Mouse (Mus musculus): ENCODE results near the gene Rab11fip3. TPM values are rescaled to one million over a fixed set of nuclear protein-coding genes. Genes with fewer than 3 reads are reported as not detected.

The Rab11fip3 gene
- polyA plus RNA-seq, 1 experiment from 2014 or later = 11.0 TPM

DNA sequence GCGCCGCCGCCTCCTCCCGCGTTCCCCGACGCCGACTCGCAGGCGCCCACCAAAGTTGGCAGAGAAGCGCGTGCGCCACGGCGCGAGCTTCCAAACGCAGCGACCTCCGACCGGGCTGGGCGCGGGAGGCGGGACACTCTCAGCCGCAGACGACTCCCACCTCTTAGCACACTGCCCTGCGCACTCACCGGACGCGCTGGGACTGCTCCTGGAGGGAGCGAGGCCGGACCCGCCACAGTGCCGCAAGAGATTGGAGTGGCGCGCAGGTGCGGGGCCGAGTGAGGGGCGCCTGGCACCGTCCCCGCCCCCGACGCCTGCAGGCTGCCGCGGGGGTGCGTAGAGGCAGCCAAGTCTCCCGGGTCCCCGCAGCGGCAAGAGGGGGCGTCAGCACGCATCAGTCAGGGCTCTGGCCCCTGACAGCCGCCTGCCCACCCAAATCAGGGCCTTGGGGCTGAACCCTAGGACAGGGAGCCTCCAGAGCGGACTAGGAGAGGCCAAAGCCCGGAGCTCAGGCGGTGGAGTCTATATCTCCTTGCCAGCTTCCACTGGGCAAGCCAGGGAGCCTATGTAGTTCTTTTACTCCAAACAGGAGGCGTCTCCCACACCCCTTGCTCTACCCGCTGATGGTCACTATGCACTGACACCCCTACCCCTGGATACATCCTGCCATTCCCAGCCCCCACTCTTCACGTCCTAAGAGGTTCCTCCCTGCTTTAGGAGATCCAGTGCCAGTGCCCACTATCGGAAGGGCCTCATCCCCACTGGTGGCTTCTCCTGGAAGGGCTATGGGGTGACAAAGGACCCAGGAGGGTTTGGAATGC, 117.3 kb downstream of the Rab11fip3 start, which contains the start of gene A930017K11Rik:
Gene A930017K11Rik, minus strand, starts transcription at position 763 of the 821 bp plus-strand sequence.
- H3K36me3 ChIP-seq = no peaks in the 10 kb centered on the region
- ATAC-seq (ENCODE audit: extremely low read depth, insufficient number of reproducible peaks, low FRiP score, low TSS enrichment) = no peak; the same call in 1 of the 2 replicates
- no peaks in the 10 kb centered on the region for H3K9me3 ChIP-seq
- WGBS = 1% methylated on average over 58 of the region's 58 CpGs
- H3K4me2 ChIP-seq = peak within 1 kb of the TSS; percentile 81
- peaks cover 49% of the 10 kb centered on the region for H3K27me3 ChIP-seq (replicated peaks)
- H3K4me3 ChIP-seq = peak within 1 kb of the TSS; percentile 54
- H3K4me1 ChIP-seq = peaks cover 19% of the 10 kb centered on the region
- no peak within 1 kb of the TSS for H3K27ac ChIP-seq (replicated peaks)
- H3K9ac ChIP-seq = peak within 1 kb of the TSS; percentile 77

DNA sequence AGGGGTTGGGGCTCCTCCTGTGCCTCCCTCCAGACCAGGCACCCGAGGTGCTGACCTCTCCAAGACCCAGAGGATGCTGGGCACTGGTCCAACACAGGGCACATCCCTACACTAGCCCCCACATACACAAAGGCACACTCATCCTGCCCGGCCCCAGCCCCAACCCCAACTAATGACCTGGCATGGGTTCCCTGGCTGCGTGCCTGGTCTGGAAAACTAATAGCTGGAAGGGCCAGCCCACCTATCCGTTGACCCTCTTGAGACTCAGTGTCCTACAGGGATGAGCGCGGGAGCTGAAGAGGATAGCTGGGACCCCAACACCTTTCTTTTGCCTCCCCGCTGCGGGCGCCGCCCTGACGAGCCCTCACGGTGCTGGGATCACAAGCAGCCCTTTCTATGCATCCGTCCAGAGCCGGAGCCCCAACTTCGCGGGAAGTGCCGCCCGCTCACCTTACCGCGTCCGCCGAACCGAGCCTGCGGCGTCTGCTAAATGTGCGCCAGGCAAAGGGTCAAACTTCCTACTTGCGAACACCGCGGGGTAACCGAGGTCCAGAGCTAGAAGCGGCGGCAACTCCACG, 118.0 kb downstream of the Rab11fip3 start:
- H3K4me1 ChIP-seq = peaks cover 19% of the 10 kb centered on the region
- H3K9ac ChIP-seq = peak overlapping the region; percentile 77
- H3K36me3 ChIP-seq = no peaks in the 10 kb centered on the region
- no peak; the same call in 1 of the 2 replicates for ATAC-seq (ENCODE audit: extremely low read depth, insufficient number of reproducible peaks, low FRiP score, low TSS enrichment)
- under 1% methylated on average over 33 of the region's 33 CpGs for WGBS
- peak overlapping the region; percentile 54 for H3K4me3 ChIP-seq
- H3K4me2 ChIP-seq = peak overlapping the region; percentile 81
- peaks cover 49% of the 10 kb centered on the region for H3K27me3 ChIP-seq (replicated peaks)
- no peaks in the 10 kb centered on the region for H3K9me3 ChIP-seq
- no peak overlapping the region for H3K27ac ChIP-seq (replicated peaks)

- Histone ChIP-seq H3K4me3 (no peak overlapping the region), H3K4me1 (peaks cover 19% of the 10 kb centered on the region), H3K27ac (replicated peaks) (no peak overlapping the region), H3K9ac (0 out of 2 replicates have a peak overlapping the region, but pooled peaks have one; percentile 77), H3K36me3 (no peaks in the 10 kb centered on the region), H3K9me3 (no peaks in the 10 kb centered on the region), H3K27me3 (replicated peaks) (peaks cover 49% of the 10 kb centered on the region), H3K4me2 (peak overlapping the region; percentile 81; the same call in 1 of the 2 replicates)
- 0% methylated on average over 2 of the region's 3 CpGs for WGBS
- no peak for ATAC-seq (ENCODE audit: extremely low read depth, insufficient number of reproducible peaks, low FRiP score, low TSS enrichment)
Observed at GRCm38 (mm10) chr17:25950706-25951105, 118.6 kb downstream of the Rab11fip3 start.

- Histone ChIP-seq H3K9ac (no peak overlapping the region), H3K4me3 (no peak overlapping the region), H3K27ac (replicated peaks) (no peak overlapping the region), H3K4me1 (peaks cover 19% of the 10 kb centered on the region), H3K9me3 (no peaks in the 10 kb centered on the region), H3K4me2 (no peak overlapping the region), H3K27me3 (replicated peaks) (peaks cover 49% of the 10 kb centered on the region), H3K36me3 (no peaks in the 10 kb centered on the region)
- 73% methylated on average over 5 of the region's 5 CpGs for WGBS
- ATAC-seq (ENCODE audit: extremely low read depth, insufficient number of reproducible peaks, low FRiP score, low TSS enrichment) = no peak
Observed at GRCm38 (mm10) chr17:25949981-25950380, 119.4 kb downstream of the Rab11fip3 start.

DNA sequence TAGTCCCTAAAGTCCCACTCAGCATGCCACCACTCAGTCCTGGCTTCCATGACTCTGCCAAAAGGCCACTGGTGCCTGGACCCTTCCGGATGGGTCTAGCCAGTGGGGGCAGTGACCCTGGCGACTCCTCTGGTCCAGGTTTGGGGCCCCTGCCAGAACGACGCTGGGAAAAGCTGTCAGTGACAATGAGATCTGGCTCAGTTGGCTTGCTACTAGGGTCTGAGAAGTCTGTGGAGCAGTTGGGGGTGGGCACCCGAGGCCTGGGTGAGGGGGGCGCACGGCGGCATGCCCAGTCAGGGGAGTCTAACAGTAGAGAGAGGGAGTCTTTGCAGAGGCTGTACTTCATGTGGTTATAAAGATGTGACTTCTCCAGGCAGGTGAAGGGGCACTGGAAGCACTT, 121.3 kb downstream of the Rab11fip3 start:
- H3K27me3 ChIP-seq (replicated peaks) = peaks cover 36% of the 10 kb centered on the region
- 78% methylated on average over 8 of the region's 8 CpGs for WGBS
- no peak for ATAC-seq (ENCODE audit: extremely low read depth, insufficient number of reproducible peaks, low FRiP score, low TSS enrichment)
- H3K4me3 ChIP-seq = no peak overlapping the region
- no peak overlapping the region for H3K4me2 ChIP-seq
- no peak overlapping the region for H3K27ac ChIP-seq (replicated peaks)
- no peaks in the 10 kb centered on the region for H3K36me3 ChIP-seq
- H3K4me1 ChIP-seq = peaks cover 19% of the 10 kb centered on the region
- H3K9me3 ChIP-seq = no peaks in the 10 kb centered on the region
- 0 out of 2 replicates have a peak overlapping the region, but pooled peaks have one; percentile 58 for H3K9ac ChIP-seq

- Histone ChIP-seq H3K27ac (replicated peaks) (no peak overlapping the region), H3K9ac (peak overlapping the region; percentile 58; the same call in 1 of the 2 replicates), H3K4me1 (peaks cover 19% of the 10 kb centered on the region), H3K9me3 (no peaks in the 10 kb centered on the region), H3K4me3 (no peak overlapping the region), H3K4me2 (no peak overlapping the region), H3K36me3 (no peaks in the 10 kb centered on the region), H3K27me3 (replicated peaks) (peaks cover 31% of the 10 kb centered on the region)
- 55% methylated on average over 4 of the region's 4 CpGs for WGBS
- no peak for ATAC-seq (ENCODE audit: extremely low read depth, insufficient number of reproducible peaks, low FRiP score, low TSS enrichment)
Observed at GRCm38 (mm10) chr17:25947576-25947975, 121.8 kb downstream of the Rab11fip3 start.

- no peak for ATAC-seq (ENCODE audit: extremely low read depth, insufficient number of reproducible peaks, low FRiP score, low TSS enrichment)
- H3K9me3 ChIP-seq = no peaks in the 10 kb centered on the region
- H3K4me2 ChIP-seq = peak overlapping the region; percentile 16; the same call in 1 of the 2 replicates
- H3K27ac ChIP-seq (replicated peaks) = no peak overlapping the region
- H3K36me3 ChIP-seq = no peaks in the 10 kb centered on the region
- peaks cover 17% of the 10 kb centered on the region for H3K4me1 ChIP-seq
- H3K4me3 ChIP-seq = no peak overlapping the region
- 0 out of 2 replicates have a peak overlapping the region, but pooled peaks have one; percentile 58 for H3K9ac ChIP-seq
- peaks cover 24% of the 10 kb centered on the region for H3K27me3 ChIP-seq (replicated peaks)
- WGBS = 73% methylated on average over 8 of the region's 8 CpGs
Observed at GRCm38 (mm10) chr17:25946891-25947290, 122.5 kb downstream of the Rab11fip3 start.

- WGBS = 67% methylated on average over 7 of the region's 7 CpGs
- H3K36me3 ChIP-seq = no peaks in the 10 kb centered on the region
- no peak overlapping the region for H3K4me3 ChIP-seq
Observed at GRCm38 (mm10) chr17:25946349-25946748, 123.0 kb downstream of the Rab11fip3 start.

GRCm38 (mm10) chr17:25945517-25946155, 123.7 kb downstream of the Rab11fip3 start:
- WGBS = 72% methylated on average over 9 of the region's 9 CpGs
- no peaks in the 10 kb centered on the region for H3K9me3 ChIP-seq
- peaks cover 12% of the 10 kb centered on the region for H3K27me3 ChIP-seq (replicated peaks)
- no peak overlapping the region for H3K27ac ChIP-seq (replicated peaks)
- ATAC-seq (ENCODE audit: extremely low read depth, insufficient number of reproducible peaks, low FRiP score, low TSS enrichment) = no peak
- H3K36me3 ChIP-seq = no peaks in the 10 kb centered on the region
- peaks cover 14% of the 10 kb centered on the region for H3K4me1 ChIP-seq
- 0 out of 2 replicates have a peak overlapping the region, but pooled peaks have one; percentile 3 for H3K4me2 ChIP-seq
- H3K9ac ChIP-seq = no peak overlapping the region
- no peak overlapping the region for H3K4me3 ChIP-seq

More at GRCm38 (mm10) chr17:25946349-25946748, 123.0 kb downstream of the Rab11fip3 start:
- Histone ChIP-seq H3K27ac (replicated peaks) (no peak overlapping the region), H3K27me3 (replicated peaks) (peaks cover 19% of the 10 kb centered on the region), H3K9me3 (no peaks in the 10 kb centered on the region), H3K4me2 (peak overlapping the region; percentile 16; the same call in 1 of the 2 replicates), H3K9ac (0 out of 2 replicates have a peak overlapping the region, but pooled peaks have one; percentile 37), H3K4me1 (peaks cover 12% of the 10 kb centered on the region)
- no peak for ATAC-seq (ENCODE audit: extremely low read depth, insufficient number of reproducible peaks, low FRiP score, low TSS enrichment)

GRCm38 (mm10) chr17:25944366-25945163, 124.8 kb downstream of the Rab11fip3 start, which contains the start of the genes Pigq and Nhlrc4:
Pigq (minus strand) TSS chr17:25944936.
Nhlrc4 (minus strand) TSS chr17:25944961.
- peaks cover 23% of the 10 kb centered on the region for H3K4me1 ChIP-seq
- H3K27me3 ChIP-seq (replicated peaks) = peaks cover under 1% of the 10 kb centered on the region
- no peaks in the 10 kb centered on the region for H3K9me3 ChIP-seq
- ATAC-seq (ENCODE audit: extremely low read depth, insufficient number of reproducible peaks, low FRiP score, low TSS enrichment) = no peak
- H3K9ac ChIP-seq = no peak within 1 kb of the TSS
- H3K27ac ChIP-seq (replicated peaks) = peak within 1 kb of the TSS; percentile 70; the same call in 1 of the 2 replicates
- peak within 1 kb of the TSS; percentile 76; the same call in 1 of the 2 replicates for H3K4me2 ChIP-seq
- WGBS = 28% methylated on average over 6 of the region's 6 CpGs
- H3K36me3 ChIP-seq = peaks cover 3% of the 10 kb centered on the region; the same call in 1 of the 2 replicates
- H3K4me3 ChIP-seq = no peak within 1 kb of the TSS
